8 mouse cellular contexts compared by ENCODE assay signal in genomic region chr7:128297291-128297616, GRCm38 (mm10). TPM values are rescaled to one million over a fixed set of nuclear protein-coding genes. Genes with fewer than 3 reads are reported as not detected.
A peak's percentile ranks its signal among the peaks of the same experiment; 100 is the strongest.
DNase-seq lines count a peak whose midpoint lies in the region; ATAC-seq and TF ChIP-seq lines count a peak whose summit lies in the region.

No protein-coding gene starts in this region.

- H3K27ac ChIP-seq in embryonic facial prominence, embryonic 12.5 days, result peak overlapping the region; percentile 83; the same call in 1 of the 2 replicates
- peak overlapping the region; percentile 94 for H3K27ac ChIP-seq in intestine, embryonic 16.5 days (ENCODE audit: low read length)

- peak overlapping the region; percentile 94 for H3K9ac ChIP-seq in embryonic facial prominence, embryonic 12.5 days
- H3K9ac ChIP-seq in intestine, embryonic 16.5 days (ENCODE audit: low read depth, low read length), result peak overlapping the region; percentile 92

- TF ChIP-seq CTCF in lung, adult 2 months (IDR thresholded peaks at IDR 0.05; ENCODE audit: insufficient read depth, low read length), result no peak

- TF ChIP-seq POLR2A in lung, adult 2 months (IDR thresholded peaks at IDR 0.05; ENCODE audit: borderline replicate concordance, extremely low read depth, low read depth, low read length), result no peak

- no peaks in the 10 kb centered on the region for H3K27me3 ChIP-seq in embryonic facial prominence, embryonic 12.5 days
- H3K27me3 ChIP-seq in intestine, embryonic 16.5 days (replicated peaks; ENCODE audit: control insufficient read depth, insufficient read depth, low read length), result no peaks in the 10 kb centered on the region

- peak overlapping the region; percentile 80 for H3K4me2 ChIP-seq in embryonic facial prominence, embryonic 12.5 days (replicated peaks)
- H3K4me2 ChIP-seq in intestine, embryonic 16.5 days (ENCODE audit: low read depth, low read length), result peak overlapping the region; percentile 84

- H3K9me3 ChIP-seq in embryonic facial prominence, embryonic 12.5 days, result no peaks in the 10 kb centered on the region
- no peaks in the 10 kb centered on the region for H3K9me3 ChIP-seq in intestine, embryonic 16.5 days (ENCODE audit: control insufficient read depth, low read length)

- 27% methylated on average over 10 of the region's 10 CpGs for WGBS in lung, adult 2 months
- WGBS in embryonic facial prominence, embryonic 12.5 days, result 37% methylated on average over 10 of the region's 10 CpGs
- 24% methylated on average over 10 of the region's 10 CpGs for WGBS in intestine, embryonic 16.5 days

- H3K4me3 ChIP-seq in lung, adult 2 months (replicated peaks; ENCODE audit: extremely low read depth, low read depth, low read length), result peak overlapping the region; percentile 78
- peak overlapping the region; percentile 85 for H3K4me3 ChIP-seq in embryonic facial prominence, embryonic 12.5 days
- peak overlapping the region; percentile 94 for H3K4me3 ChIP-seq in intestine, embryonic 16.5 days (ENCODE audit: low read length)

- no peak for ATAC-seq in embryonic facial prominence, embryonic 12.5 days (ENCODE audit: insufficient number of reproducible peaks, insufficient read depth, low FRiP score, low TSS enrichment)
- ATAC-seq in intestine, embryonic 16.5 days, result peak; percentile 34

- DNase-seq in lung, adult 2 months, result no peak
- DNase-seq in lung, adult 18-20 months, result no peak
- peak; percentile 31 for DNase-seq in naive thymus-derived CD4-positive, alpha-beta T cell, adult 2 months (ENCODE audit: low read depth)
- no peak for DNase-seq in adrenal gland, adult 2 months
- no peak for DNase-seq in gastrocnemius, postnatal 25 days
- no peak for DNase-seq in gastrocnemius, postnatal 14 days

- intact Hi-C loops in gastrocnemius, postnatal 14 days (cut with DNase I; ENCODE audit: low total_unique reads), result loop anchor here (5.0 kb wide), 1 partner anchor 60 kb away; the partner anchor contains the start of genes 9130023H24Rik and Armc5

- H3K4me1 ChIP-seq in lung, adult 2 months (ENCODE audit: control insufficient read depth, insufficient read depth, low read length), result peaks cover 11% of the 10 kb centered on the region
- H3K4me1 ChIP-seq in embryonic facial prominence, embryonic 12.5 days, result peaks cover 20% of the 10 kb centered on the region
- H3K4me1 ChIP-seq in intestine, embryonic 16.5 days (ENCODE audit: control insufficient read depth, insufficient read depth, low read length), result peaks cover 17% of the 10 kb centered on the region

- H3K36me3 ChIP-seq in embryonic facial prominence, embryonic 12.5 days, result peaks cover 15% of the 10 kb centered on the region
- no peaks in the 10 kb centered on the region for H3K36me3 ChIP-seq in intestine, embryonic 16.5 days (ENCODE audit: control insufficient read depth, insufficient read depth, low read length)

RNA-seq across cellular contexts. Expression of gene BC017158, which starts 0.7 kb away (rescaled TPM):
- 59.4 and 59.9 TPM in 2 replicates for polyA plus RNA-seq in lung, adult 2 months (2012; rRNA removed)
- 26.3 TPM in 2 replicates for polyA plus RNA-seq in embryonic facial prominence, embryonic 12.5 days (2016; fragmentation: Nextera tagmentation; extraction: Ambion mirVana)
- 49.6 and 53.4 TPM in 2 replicates for polyA plus RNA-seq in intestine, embryonic 16.5 days (2015; fragmentation: Nextera tagmentation; extraction: Ambion mirVana)
- 10 to 100 TPM; 28.6 to 33.0 TPM for total RNA-seq in adrenal gland, adult 2 months (2021)
- 62.7 and 66.8 TPM in 2 replicates for polyA plus RNA-seq in adrenal gland, adult 2 months (2012; rRNA removed)
- 1 to 10 TPM; 3.4 to 3.7 TPM for total RNA-seq in gastrocnemius, postnatal 25 days (2021)
- total RNA-seq in gastrocnemius, postnatal 14 days (2021), result 1 to 10 TPM; 4.7 to 5.6 TPM

RNA-seq across cellular contexts. Expression of gene Slc5a2, which starts 31.8 kb away (rescaled TPM):
- polyA plus RNA-seq in lung, adult 2 months (2012; rRNA removed), result 0.09 and 0.24 TPM in 2 replicates
- 0.35 TPM in 1 of 2 replicates, not detected in the other for polyA plus RNA-seq in embryonic facial prominence, embryonic 12.5 days (2016; fragmentation: Nextera tagmentation; extraction: Ambion mirVana)
- polyA plus RNA-seq in intestine, embryonic 16.5 days (2015; fragmentation: Nextera tagmentation; extraction: Ambion mirVana), result not detected in 2 replicates
- total RNA-seq in adrenal gland, adult 2 months (2021), result under 1 TPM in 1 of 2 experiments, not detected in 1; 0.17 TPM
- not detected in 2 replicates for polyA plus RNA-seq in adrenal gland, adult 2 months (2012; rRNA removed)
- not detected for total RNA-seq in gastrocnemius, postnatal 25 days (2021)
- total RNA-seq in gastrocnemius, postnatal 14 days (2021), result not detected

RNA-seq across cellular contexts. Expression of gene Tgfb1i1, which starts 50.6 kb away (rescaled TPM):
- 131 and 150 TPM in 2 replicates for polyA plus RNA-seq in lung, adult 2 months (2012; rRNA removed)
- 44.4 and 47.7 TPM in 2 replicates for polyA plus RNA-seq in embryonic facial prominence, embryonic 12.5 days (2016; fragmentation: Nextera tagmentation; extraction: Ambion mirVana)
- 167 and 175 TPM in 2 replicates for polyA plus RNA-seq in intestine, embryonic 16.5 days (2015; fragmentation: Nextera tagmentation; extraction: Ambion mirVana)
- total RNA-seq in adrenal gland, adult 2 months (2021), result 10 to 100 TPM; 24.0 to 30.2 TPM
- 35.1 and 35.8 TPM in 2 replicates for polyA plus RNA-seq in adrenal gland, adult 2 months (2012; rRNA removed)
- 10 to 100 TPM in 1 of 2 experiments, 1 to 10 TPM in 1; 9.0 to 10.2 TPM for total RNA-seq in gastrocnemius, postnatal 25 days (2021)
- 10 to 100 TPM; 19.5 to 20.8 TPM for total RNA-seq in gastrocnemius, postnatal 14 days (2021)

RNA-seq across cellular contexts. Expression of gene 9130023H24Rik, which starts 59.4 kb away (rescaled TPM):
- polyA plus RNA-seq in lung, adult 2 months (2012; rRNA removed), result 2.4 and 3.1 TPM in 2 replicates
- 9.9 and 10.3 TPM in 2 replicates for polyA plus RNA-seq in embryonic facial prominence, embryonic 12.5 days (2016; fragmentation: Nextera tagmentation; extraction: Ambion mirVana)
- polyA plus RNA-seq in intestine, embryonic 16.5 days (2015; fragmentation: Nextera tagmentation; extraction: Ambion mirVana), result 5.7 and 6.5 TPM in 2 replicates
- total RNA-seq in adrenal gland, adult 2 months (2021), result 1 to 10 TPM; 5.1 to 8.7 TPM
- 1.4 TPM in 2 replicates for polyA plus RNA-seq in adrenal gland, adult 2 months (2012; rRNA removed)
- total RNA-seq in gastrocnemius, postnatal 25 days (2021), result 1 to 10 TPM; 1.7 to 2.0 TPM
- total RNA-seq in gastrocnemius, postnatal 14 days (2021), result 1 to 10 TPM; 2.6 to 3.5 TPM
